Mouse (Mus musculus): ENCODE results near the gene Ctla2a.
"Not testable (repeated sequence)": the region's sequence is repeated elsewhere in the genome, so short reads cannot be mapped to it uniquely, and the experiment has no call there.

GRCm38 (mm10) chr13:60935490-60935889, 935 bp downstream of the Ctla2a start, which contains the start of gene Gm49393:
- TF ChIP-seq CTCF, EP300 (IDR thresholded peaks at IDR 0.05; ENCODE audit: low read depth): not testable (repeated sequence)

All from heart, postnatal 0 days (tissue).